Mouse (Mus musculus): ENCODE measurements around the gene Gm2075. TPM values are rescaled to one million over a fixed set of nuclear protein-coding genes. Genes with fewer than 3 reads are reported as not detected.

Gene Gm2075
- polyA plus RNA-seq (2012) = not detected in 2 replicates

GRCm38 (mm10) chr12:88011548-88011947 is at the start of gene Gm2075:
Gene Gm2075 (plus strand): TSS chr12:88011848.

GRCm38 (mm10) chr12:88018671-88019070 is 7.0 kb downstream of the Gm2075 start, which contains the start of gene Gm6803:
Gene Gm6803 (minus strand): TSS chr12:88018771.

GRCm38 (mm10) chr12:88026704-88027103 is 15.1 kb downstream of the Gm2075 start, which contains the start of gene Gm2056:
Gene Gm2056 (plus strand): TSS chr12:88027004.

Other genes with a start within 250 kb of the Gm2075 start
- not detected in 2 replicates for gene Gm21319, start 236.1 kb upstream of the Gm2075 start, polyA plus RNA-seq (2012)
- not detected in 2 replicates for gene Gm21936, start 216.3 kb upstream of the Gm2075 start, polyA plus RNA-seq (2012)
- gene BB287469, start 195.3 kb upstream of the Gm2075 start, polyA plus RNA-seq (2012) = not detected in 2 replicates
- not detected in 2 replicates for gene Gm2001, start 169.5 kb upstream of the Gm2075 start, polyA plus RNA-seq (2012)
- not detected in 2 replicates for gene Gm2016, start 137.8 kb upstream of the Gm2075 start, polyA plus RNA-seq (2012)
- not detected in 2 replicates for gene Gm2022, start 116.5 kb upstream of the Gm2075 start, polyA plus RNA-seq (2012)
- gene Gm2035, start 92.0 kb upstream of the Gm2075 start, polyA plus RNA-seq (2012) = not detected in 2 replicates
- 0.02 TPM in 1 of 2 replicates, not detected in the other for gene Gm2042, start 57.8 kb upstream of the Gm2075 start, polyA plus RNA-seq (2012)
- not detected in 2 replicates for gene Gm6803, start 6.9 kb downstream of the Gm2075 start, polyA plus RNA-seq (2012)
- gene Gm2056, start 15.2 kb downstream of the Gm2075 start, polyA plus RNA-seq (2012) = not detected in 2 replicates
- gene Gm16368, start 71.8 kb downstream of the Gm2075 start, polyA plus RNA-seq (2012) = not detected in 2 replicates
- not detected in 2 replicates for gene Gm10436, start 170.3 kb downstream of the Gm2075 start, polyA plus RNA-seq (2012)
- gene Gm8332, start 238.3 kb downstream of the Gm2075 start, polyA plus RNA-seq (2012) = not detected in 2 replicates